Mouse (Mus musculus) bone marrow macrophage, adult 2 months (primary cell): ENCODE data around the gene Pfn4.

Source experiments
- CTCF ChIP-seq: IDR thresholded peaks from 2 replicates; pipeline ENCODE4 v1.5.1; 2012; ENCODE audit warnings: low read depth, mild to moderate bottlenecking, low read length, moderate library complexity
- POLR2A ChIP-seq: IDR thresholded peaks from 2 replicates; pipeline ENCODE4 v1.6.1; 2012; ENCODE audit warnings: mild to moderate bottlenecking, low read depth, low read length, borderline replicate concordance

GRCm38 (mm10) chr12:4729165-4729564 is 39.7 kb upstream of the Pfn4 start:
- TF ChIP-seq CTCF (no peak), POLR2A (no peak)
